Mouse (Mus musculus): ENCODE results near the gene Nfatc3. TPM values are rescaled to one million over a fixed set of nuclear protein-coding genes. Genes with fewer than 3 reads are reported as not detected.
A peak's percentile ranks its signal among the peaks of the same experiment; 100 is the strongest.

Gene Nfatc3
- polyA plus RNA-seq, 1 experiment from 2014 or later = 5.7 TPM

DNA sequence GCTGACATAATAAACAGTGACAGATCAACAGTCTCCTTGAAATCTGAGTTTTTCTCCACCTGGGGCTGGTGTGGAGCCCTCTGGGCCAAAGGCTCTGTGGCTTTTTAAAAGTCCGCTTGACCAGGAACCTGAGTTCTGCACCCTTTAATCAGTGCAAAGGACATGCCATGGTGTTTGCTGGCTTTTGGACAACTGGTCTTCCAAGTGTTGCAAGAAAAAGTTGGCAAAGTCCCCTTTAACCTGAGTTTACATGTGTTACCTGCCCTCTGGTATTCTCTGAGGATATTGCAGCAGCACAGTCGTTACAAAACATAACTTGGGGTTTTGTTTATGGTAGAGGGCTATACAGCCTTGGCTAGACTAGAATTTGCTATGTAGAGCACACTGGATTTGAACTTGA is 71.9 kb downstream of the Nfatc3 start:
- ATAC-seq (ENCODE audit: low FRiP score, low TSS enrichment) = no peak
- Histone ChIP-seq H3K27ac (ENCODE audit: low read length) (no peak overlapping the region), H3K4me3 (ENCODE audit: low read length) (no peak overlapping the region), H3K27me3 (ENCODE audit: insufficient read depth, low read length) (peaks cover 12% of the 10 kb centered on the region), H3K9me3 (ENCODE audit: low read length) (no peaks in the 10 kb centered on the region), H3K9ac (replicated peaks; ENCODE audit: low read length) (no peak overlapping the region), H3K36me3 (ENCODE audit: insufficient read depth, low read length) (peaks cover 27% of the 10 kb centered on the region), H3K4me1 (ENCODE audit: insufficient read depth, low read length) (peaks cover 14% of the 10 kb centered on the region; the same call in 1 of the 2 replicates), H3K4me2 (replicated peaks; ENCODE audit: low read depth, low read length) (no peak overlapping the region)
- 95% methylated on average over 2 of the region's 2 CpGs for WGBS

DNA sequence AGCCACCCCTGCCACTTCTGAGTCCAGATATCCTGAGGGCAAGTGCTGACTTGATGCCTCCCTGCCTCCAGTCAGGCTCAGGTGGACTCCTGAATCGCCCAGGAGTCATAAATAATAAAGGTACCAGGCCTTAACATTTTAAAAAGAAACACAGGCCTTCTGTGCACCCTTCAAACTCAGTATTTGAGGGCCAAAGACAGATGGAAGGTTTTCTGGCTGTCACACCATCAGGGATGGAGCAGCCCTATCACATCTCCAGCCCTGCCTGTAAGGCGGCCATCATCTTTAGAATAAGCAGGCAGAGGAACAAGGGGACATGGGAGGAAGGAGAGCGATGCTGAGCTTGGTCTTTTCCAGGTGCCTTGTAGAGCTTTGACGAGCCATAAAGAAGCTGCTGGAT is 72.4 kb downstream of the Nfatc3 start:
- no peak for ATAC-seq (ENCODE audit: low FRiP score, low TSS enrichment)
- Histone ChIP-seq H3K27me3 (ENCODE audit: insufficient read depth, low read length) (peaks cover 12% of the 10 kb centered on the region), H3K9ac (replicated peaks; ENCODE audit: low read length) (no peak overlapping the region), H3K36me3 (ENCODE audit: insufficient read depth, low read length) (peaks cover 27% of the 10 kb centered on the region), H3K4me1 (ENCODE audit: insufficient read depth, low read length) (peaks cover 19% of the 10 kb centered on the region; the same call in 1 of the 2 replicates), H3K27ac (ENCODE audit: low read length) (no peak overlapping the region), H3K9me3 (ENCODE audit: low read length) (no peaks in the 10 kb centered on the region), H3K4me3 (ENCODE audit: low read length) (no peak overlapping the region), H3K4me2 (replicated peaks; ENCODE audit: low read depth, low read length) (no peak overlapping the region)
- WGBS = 79% methylated on average over 4 of the region's 4 CpGs

DNA sequence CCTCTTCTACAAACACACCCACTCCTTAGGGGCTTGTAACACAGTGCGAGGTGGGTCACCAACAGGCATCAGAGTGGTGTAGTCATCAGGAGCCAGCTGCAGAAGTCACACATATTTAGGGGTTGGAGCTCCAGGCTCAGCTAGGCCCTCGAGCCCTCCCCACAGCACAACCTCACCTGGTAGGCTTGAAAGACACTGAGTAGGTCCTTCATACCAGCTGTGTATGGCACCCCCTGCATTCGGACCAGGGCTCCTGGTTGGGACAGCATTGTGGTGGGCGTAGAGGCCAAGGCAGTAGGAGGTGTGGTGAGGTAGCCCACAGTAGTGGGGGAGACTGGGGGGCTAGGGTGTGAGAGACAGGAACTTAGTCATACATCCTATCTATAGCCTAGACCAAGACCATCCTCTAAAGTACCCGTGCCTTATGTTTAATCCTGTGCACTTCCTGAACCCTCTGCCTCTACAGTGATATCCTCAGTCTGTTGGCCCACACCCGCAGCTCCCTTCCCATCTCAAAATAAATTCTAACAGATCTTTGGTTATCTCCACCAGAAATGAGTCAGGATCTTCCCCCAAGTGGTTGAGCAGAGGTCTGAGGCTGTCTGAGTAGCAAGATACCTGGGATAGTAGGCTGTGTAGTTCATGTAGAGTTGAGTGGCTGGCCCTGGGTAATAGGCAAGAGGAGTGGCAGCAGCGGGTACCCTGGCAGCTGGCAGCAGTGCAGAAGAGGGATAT is 73.0 kb downstream of the Nfatc3 start:
- Histone ChIP-seq H3K9me3 (ENCODE audit: low read length) (no peaks in the 10 kb centered on the region), H3K4me3 (ENCODE audit: low read length) (no peak overlapping the region), H3K4me2 (replicated peaks; ENCODE audit: low read depth, low read length) (no peak overlapping the region), H3K36me3 (ENCODE audit: insufficient read depth, low read length) (peaks cover 27% of the 10 kb centered on the region), H3K27me3 (ENCODE audit: insufficient read depth, low read length) (peaks cover 18% of the 10 kb centered on the region), H3K9ac (replicated peaks; ENCODE audit: low read length) (no peak overlapping the region), H3K27ac (ENCODE audit: low read length) (no peak overlapping the region), H3K4me1 (ENCODE audit: insufficient read depth, low read length) (peaks cover 23% of the 10 kb centered on the region; the same call in 1 of the 2 replicates)
- WGBS = 90% methylated on average over 7 of the region's 7 CpGs
- no peak for ATAC-seq (ENCODE audit: low FRiP score, low TSS enrichment)

DNA sequence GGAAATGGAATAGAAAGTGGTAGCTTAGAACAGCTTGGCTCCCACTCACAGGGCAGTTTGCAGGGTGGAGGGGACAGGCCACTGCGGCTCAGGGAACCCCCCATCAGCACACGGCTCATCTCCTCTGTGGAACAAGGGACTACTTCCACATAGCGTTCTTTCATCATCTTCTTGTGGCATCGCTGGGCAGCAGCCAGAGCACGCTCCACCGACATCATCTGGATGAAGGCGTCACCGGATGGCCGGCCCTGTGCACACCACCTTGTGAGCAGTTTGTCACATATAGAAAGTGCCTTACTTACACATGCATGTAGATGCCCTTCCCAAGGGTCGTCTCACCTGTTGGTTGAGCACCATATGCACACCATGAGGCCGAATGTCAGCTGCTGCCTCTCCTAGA is 73.7 kb downstream of the Nfatc3 start:
- peaks cover 27% of the 10 kb centered on the region; the same call in 1 of the 2 replicates for H3K4me1 ChIP-seq (ENCODE audit: insufficient read depth, low read length)
- no peak overlapping the region for H3K4me2 ChIP-seq (replicated peaks; ENCODE audit: low read depth, low read length)
- H3K4me3 ChIP-seq (ENCODE audit: low read length) = no peak overlapping the region
- peaks cover 27% of the 10 kb centered on the region for H3K36me3 ChIP-seq (ENCODE audit: insufficient read depth, low read length)
- ATAC-seq (ENCODE audit: low FRiP score, low TSS enrichment) = no peak
- 87% methylated on average over 11 of the region's 11 CpGs for WGBS
- H3K9me3 ChIP-seq (ENCODE audit: low read length) = no peaks in the 10 kb centered on the region
- H3K27ac ChIP-seq (ENCODE audit: low read length) = no peak overlapping the region
- H3K27me3 ChIP-seq (ENCODE audit: insufficient read depth, low read length) = peaks cover 25% of the 10 kb centered on the region
- no peak overlapping the region for H3K9ac ChIP-seq (replicated peaks; ENCODE audit: low read length)

DNA sequence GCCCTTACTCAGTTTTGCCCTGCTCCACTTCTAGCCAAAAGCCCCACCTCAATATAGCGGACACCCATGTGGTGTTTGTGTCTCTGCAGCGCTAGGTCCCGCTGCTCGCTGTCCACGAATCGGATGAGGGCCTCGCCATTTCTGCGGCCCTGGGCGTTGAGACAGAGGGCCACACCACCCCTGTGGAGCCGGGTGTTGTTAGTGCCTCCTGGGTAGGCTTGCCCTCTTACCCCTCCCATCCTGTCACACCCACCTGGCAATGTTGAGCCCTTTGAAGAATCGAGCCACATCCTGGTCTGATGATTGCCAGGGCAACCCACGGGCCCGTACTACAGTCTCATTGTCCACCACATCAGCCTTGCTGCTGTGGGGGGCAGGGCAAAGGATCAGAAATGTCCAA is 74.9 kb downstream of the Nfatc3 start:
- no peak overlapping the region for H3K4me3 ChIP-seq (ENCODE audit: low read length)
- no peak overlapping the region for H3K27ac ChIP-seq (ENCODE audit: low read length)
- peaks cover 22% of the 10 kb centered on the region for H3K36me3 ChIP-seq (ENCODE audit: insufficient read depth, low read length)

DNA sequence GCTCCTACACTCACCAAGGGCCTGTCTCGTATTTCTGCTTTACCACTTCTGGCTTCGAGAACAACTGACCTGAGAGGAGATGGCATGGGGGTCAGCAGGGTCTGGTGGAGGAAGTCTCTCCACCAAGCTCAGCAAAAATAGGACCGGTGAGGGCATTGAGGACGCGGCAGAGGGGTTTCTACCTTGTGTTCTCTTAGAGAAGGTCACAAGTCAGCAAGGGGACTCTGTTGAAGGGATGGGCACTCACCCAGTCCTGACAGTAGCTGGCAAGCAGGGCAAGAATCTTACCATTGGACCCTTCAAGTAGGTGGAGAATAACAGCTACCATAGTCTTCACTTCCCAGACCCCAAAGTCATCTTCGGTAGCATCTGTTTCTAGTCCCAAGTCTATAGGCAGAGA is 75.3 kb downstream of the Nfatc3 start:
- 67% methylated on average over 6 of the region's 6 CpGs for WGBS
- Histone ChIP-seq H3K27ac (ENCODE audit: low read length) (no peak overlapping the region; the same call in 1 of the 2 replicates), H3K27me3 (ENCODE audit: insufficient read depth, low read length) (peaks cover 26% of the 10 kb centered on the region), H3K4me1 (ENCODE audit: insufficient read depth, low read length) (peaks cover 40% of the 10 kb centered on the region; the same call in 1 of the 2 replicates), H3K36me3 (ENCODE audit: insufficient read depth, low read length) (peaks cover 17% of the 10 kb centered on the region), H3K9me3 (ENCODE audit: low read length) (no peaks in the 10 kb centered on the region), H3K4me2 (replicated peaks; ENCODE audit: low read depth, low read length) (no peak overlapping the region; the same call in 1 of the 2 replicates), H3K9ac (replicated peaks; ENCODE audit: low read length) (no peak overlapping the region), H3K4me3 (ENCODE audit: low read length) (no peak overlapping the region)
- ATAC-seq (ENCODE audit: low FRiP score, low TSS enrichment) = no peak

More for the DNA sequence above, 74.9 kb downstream of the Nfatc3 start:
- H3K4me2 ChIP-seq (replicated peaks; ENCODE audit: low read depth, low read length) = no peak overlapping the region
- peaks cover 36% of the 10 kb centered on the region; the same call in 1 of the 2 replicates for H3K4me1 ChIP-seq (ENCODE audit: insufficient read depth, low read length)
- no peak overlapping the region for H3K9ac ChIP-seq (replicated peaks; ENCODE audit: low read length)
- no peaks in the 10 kb centered on the region for H3K9me3 ChIP-seq (ENCODE audit: low read length)
- 58% methylated on average over 13 of the region's 13 CpGs for WGBS
- ATAC-seq (ENCODE audit: low FRiP score, low TSS enrichment) = no peak
- peaks cover 26% of the 10 kb centered on the region for H3K27me3 ChIP-seq (ENCODE audit: insufficient read depth, low read length)

DNA sequence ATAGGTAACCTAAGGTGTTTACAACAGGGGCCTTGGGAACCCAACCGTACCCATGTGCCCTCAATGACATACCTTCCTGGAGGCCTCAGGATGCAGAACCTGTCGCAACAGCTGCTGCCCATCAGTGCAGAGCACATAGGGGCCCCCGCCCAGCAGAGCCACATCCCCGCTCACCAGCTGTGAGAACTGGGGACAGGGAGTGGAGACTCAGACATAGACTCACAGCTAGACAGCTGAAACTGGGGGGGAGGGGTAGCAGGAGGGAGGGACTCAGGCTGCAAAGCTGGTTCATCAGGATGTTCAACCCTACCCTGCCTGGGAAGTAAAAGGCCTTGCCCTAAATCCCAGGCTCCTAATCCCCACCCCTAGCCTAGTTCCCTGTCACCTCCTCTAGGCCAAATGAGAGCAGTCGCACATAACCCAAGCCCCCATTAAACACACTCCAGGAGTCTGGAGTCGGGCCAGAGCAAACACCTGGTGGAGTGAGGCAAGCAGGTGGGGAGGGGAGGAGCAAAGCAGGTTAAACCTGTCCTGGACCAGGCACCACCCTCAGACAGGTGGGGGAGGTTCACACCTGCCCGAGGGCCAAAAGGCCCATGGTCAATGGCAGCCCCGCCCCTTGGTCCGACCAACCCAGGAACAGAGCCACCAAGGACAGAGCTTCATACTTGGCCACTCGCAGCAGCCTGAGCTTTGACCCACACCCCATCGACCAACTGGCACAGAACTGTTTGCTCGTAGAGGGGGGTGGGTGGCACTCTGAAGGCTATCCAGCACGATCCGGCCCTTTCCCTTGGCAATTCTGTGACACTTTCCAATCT is 76.3 kb downstream of the Nfatc3 start:
- peak overlapping the region; percentile 85 for H3K4me2 ChIP-seq (replicated peaks; ENCODE audit: low read depth, low read length)
- peak; percentile 69 for ATAC-seq (ENCODE audit: low FRiP score, low TSS enrichment)
- WGBS = 9% methylated on average over 14 of the region's 14 CpGs
- peaks cover 26% of the 10 kb centered on the region for H3K27me3 ChIP-seq (ENCODE audit: insufficient read depth, low read length)
- peak overlapping the region; percentile 61 for H3K4me3 ChIP-seq (ENCODE audit: low read length)
- H3K9ac ChIP-seq (replicated peaks; ENCODE audit: low read length) = peak overlapping the region; percentile 70
- H3K27ac ChIP-seq (ENCODE audit: low read length) = peak overlapping the region; percentile 86
- H3K9me3 ChIP-seq (ENCODE audit: low read length) = no peaks in the 10 kb centered on the region
- peaks cover 16% of the 10 kb centered on the region for H3K36me3 ChIP-seq (ENCODE audit: insufficient read depth, low read length)
- H3K4me1 ChIP-seq (ENCODE audit: insufficient read depth, low read length) = peaks cover 40% of the 10 kb centered on the region; the same call in 1 of the 2 replicates

DNA sequence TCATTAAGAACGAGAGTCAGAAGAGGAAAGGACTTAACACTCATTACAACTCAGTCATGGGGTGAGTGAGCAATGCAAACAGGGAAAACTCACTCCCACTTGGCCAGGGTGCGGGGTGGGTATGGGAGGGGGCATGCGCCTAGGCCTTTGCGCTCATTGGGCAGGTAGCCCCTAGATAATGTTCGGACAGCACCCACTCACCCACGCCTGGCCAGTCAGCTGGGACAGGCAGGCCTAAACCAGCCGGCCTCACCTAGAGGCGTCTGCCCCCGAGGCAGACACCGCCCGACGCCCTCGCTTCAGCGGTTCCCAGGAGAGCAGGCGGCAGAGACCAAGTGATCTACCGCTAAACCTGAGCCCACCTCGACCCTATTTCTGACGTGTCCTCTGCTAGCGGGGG is 77.0 kb downstream of the Nfatc3 start:
- Histone ChIP-seq H3K9me3 (ENCODE audit: low read length) (no peaks in the 10 kb centered on the region), H3K4me3 (ENCODE audit: low read length) (peak overlapping the region; percentile 61), H3K27me3 (ENCODE audit: insufficient read depth, low read length) (peaks cover 26% of the 10 kb centered on the region), H3K27ac (ENCODE audit: low read length) (peak overlapping the region; percentile 86), H3K9ac (replicated peaks; ENCODE audit: low read length) (peak overlapping the region; percentile 70), H3K4me2 (replicated peaks; ENCODE audit: low read depth, low read length) (peak overlapping the region; percentile 85), H3K4me1 (ENCODE audit: insufficient read depth, low read length) (peaks cover 40% of the 10 kb centered on the region; the same call in 1 of the 2 replicates), H3K36me3 (ENCODE audit: insufficient read depth, low read length) (peaks cover 13% of the 10 kb centered on the region)
- peak; percentile 60 for ATAC-seq (ENCODE audit: low FRiP score, low TSS enrichment)
- WGBS = 4% methylated on average over 19 of the region's 19 CpGs

DNA sequence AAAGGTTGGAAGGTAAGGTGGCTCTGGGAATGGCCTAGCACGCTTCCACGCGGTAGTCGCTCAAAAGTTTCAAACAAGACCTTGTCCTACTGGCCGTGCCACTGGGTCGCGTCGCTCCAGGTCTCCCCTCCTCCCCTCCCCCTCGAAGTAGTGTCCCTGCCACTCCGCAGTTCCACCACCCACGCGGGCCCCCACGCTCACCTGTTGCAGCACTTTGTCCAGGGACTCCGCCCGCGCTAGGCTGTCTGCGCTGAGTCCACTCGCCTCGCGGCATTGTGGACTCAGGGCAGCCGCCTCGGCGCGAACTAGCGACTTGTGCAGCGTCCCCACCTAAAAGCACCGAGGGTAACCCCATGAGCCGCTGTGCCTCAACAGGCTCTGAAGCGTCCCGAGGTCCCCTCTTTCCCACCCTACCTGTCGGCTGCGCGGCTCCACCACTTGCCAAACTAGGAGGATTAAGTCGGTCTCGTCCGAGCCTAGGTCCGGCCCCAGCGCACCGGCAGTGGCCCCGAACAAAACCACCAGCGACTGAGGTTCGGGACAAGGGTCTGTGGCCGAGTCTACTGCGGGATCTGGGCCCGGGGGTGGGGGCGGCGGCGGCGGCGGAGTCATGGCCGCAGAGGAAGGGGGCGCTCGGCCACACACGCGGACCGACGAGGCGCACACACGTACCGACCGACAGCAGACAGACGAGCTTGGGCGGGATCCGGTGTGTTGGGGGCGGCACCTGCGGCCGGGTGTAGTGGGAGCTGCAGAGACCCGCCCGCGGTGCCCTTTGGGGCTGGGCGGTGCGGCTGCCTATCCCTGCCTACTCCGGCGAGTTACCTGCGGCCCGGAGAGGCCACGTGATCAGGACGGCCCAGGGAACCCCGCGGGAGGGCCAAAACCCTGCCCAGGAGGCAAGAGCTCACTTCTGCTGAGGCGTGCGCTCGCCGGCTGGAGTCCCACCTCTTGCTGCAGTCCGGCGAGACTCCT is 77.8 kb downstream of the Nfatc3 start, which contains the start of gene Esrp2:
Esrp2 (minus strand) TSS at position 819 of the 975 bp plus-strand sequence.
- no peaks in the 10 kb centered on the region for H3K9me3 ChIP-seq (ENCODE audit: low read length)
- H3K4me1 ChIP-seq (ENCODE audit: insufficient read depth, low read length) = peaks cover 42% of the 10 kb centered on the region; the same call in 1 of the 2 replicates
- H3K36me3 ChIP-seq (ENCODE audit: insufficient read depth, low read length) = peaks cover 8% of the 10 kb centered on the region
- H3K4me2 ChIP-seq (replicated peaks; ENCODE audit: low read depth, low read length) = peak within 1 kb of the TSS; percentile 85
- H3K9ac ChIP-seq (replicated peaks; ENCODE audit: low read length) = peak within 1 kb of the TSS; percentile 70
- peak within 1 kb of the TSS; percentile 61 for H3K4me3 ChIP-seq (ENCODE audit: low read length)
- H3K27ac ChIP-seq (ENCODE audit: low read length) = peak within 1 kb of the TSS; percentile 86
- 1% methylated on average over 72 of the region's 86 CpGs for WGBS
- ATAC-seq (ENCODE audit: low FRiP score, low TSS enrichment) = peak; percentile 62
- H3K27me3 ChIP-seq (ENCODE audit: insufficient read depth, low read length) = peaks cover 26% of the 10 kb centered on the region

Measured in kidney, embryonic 16.5 days (tissue).